Mouse (Mus musculus) cerebellum, postnatal 10 days (tissue): ENCODE results near the gene Gnb5.
A peak's percentile ranks its signal among the peaks of the same experiment; 100 is the strongest.

ENCODE experiments used
- DNase-seq, 2 experiments: peaks; one replicate each; pipeline ENCODE4 v3.0.0; 2021; ENCODE audit warnings: mixed read lengths in 2 of 2

Gene Gnb5

DNA sequence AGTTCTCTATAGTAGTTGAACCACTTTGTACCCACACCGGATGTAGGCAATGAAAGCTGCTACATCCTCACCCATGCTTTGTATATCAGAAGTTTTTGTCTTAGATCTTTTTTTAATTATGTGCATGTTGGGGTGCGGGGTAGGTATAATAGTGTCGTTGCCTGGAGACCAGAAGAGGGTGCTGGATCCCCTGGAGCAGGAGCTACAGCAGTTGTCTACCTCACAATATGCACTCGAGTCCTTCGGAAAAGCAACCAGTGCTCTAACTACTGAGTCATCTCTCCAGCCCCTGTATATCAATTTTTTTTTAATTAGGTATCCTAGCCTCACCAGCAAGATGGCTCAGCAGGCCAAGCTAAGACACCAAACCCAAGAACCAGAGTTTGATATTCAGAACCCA is 927 bp downstream of the Gnb5 start:
- DNase-seq = no peak

GRCm38 (mm10) chr9:75308621-75309020 is 2.5 kb downstream of the Gnb5 start:
- no peak for DNase-seq

DNA sequence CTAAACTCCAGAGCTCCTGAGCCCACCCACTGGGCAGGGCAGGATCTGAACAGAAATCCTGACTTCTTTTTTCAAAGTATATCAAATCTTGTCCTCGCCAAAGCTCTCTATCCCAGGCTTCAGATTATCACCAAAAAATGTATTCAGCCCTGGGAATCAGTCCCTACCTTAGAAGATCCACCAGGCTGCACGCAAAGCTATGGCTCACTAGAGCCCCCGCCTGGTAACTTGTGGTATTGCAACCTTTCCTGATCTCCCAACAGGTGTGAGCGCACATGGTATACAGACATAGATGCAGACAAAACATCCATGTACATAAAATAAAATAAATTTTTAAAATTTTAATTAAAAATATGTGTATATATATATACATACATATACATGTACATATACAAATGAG is 5.9 kb downstream of the Gnb5 start:
- DNase-seq = peak; percentile 94 to 98

DNA sequence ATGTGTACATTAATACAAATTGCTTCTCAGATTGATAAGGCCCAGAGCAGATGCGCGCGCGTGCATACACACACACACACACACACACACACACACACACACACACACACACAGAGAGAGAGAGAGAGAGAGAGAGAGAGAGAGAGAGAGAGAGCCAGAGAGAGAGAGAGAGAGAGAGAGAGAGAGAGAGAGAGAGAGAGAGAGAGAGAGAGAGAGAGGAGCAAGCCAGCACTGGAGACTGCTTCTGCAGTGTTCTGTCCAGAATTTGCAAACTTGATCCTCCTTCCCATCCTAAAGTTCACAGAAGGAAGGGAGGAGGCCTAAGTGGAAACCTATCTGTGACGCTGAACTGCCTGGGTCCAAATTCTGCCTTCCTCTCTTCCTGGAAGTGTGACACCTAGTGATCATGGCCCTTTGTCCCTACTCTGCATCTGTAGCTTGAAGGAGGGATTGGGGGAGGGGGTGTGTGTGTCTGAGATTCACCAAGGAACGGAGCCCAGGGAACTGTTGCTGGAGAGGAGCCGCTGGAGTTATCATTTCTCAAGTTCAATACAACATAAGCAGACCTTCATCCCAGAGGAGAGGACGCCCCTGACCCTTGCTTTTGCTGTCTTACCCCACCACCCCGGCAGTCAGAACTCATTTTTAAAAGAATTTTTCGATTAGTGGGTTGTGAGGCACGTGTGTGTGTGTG is 7.2 kb downstream of the Gnb5 start:
- peak; percentile 46 to 59 for DNase-seq

DNA sequence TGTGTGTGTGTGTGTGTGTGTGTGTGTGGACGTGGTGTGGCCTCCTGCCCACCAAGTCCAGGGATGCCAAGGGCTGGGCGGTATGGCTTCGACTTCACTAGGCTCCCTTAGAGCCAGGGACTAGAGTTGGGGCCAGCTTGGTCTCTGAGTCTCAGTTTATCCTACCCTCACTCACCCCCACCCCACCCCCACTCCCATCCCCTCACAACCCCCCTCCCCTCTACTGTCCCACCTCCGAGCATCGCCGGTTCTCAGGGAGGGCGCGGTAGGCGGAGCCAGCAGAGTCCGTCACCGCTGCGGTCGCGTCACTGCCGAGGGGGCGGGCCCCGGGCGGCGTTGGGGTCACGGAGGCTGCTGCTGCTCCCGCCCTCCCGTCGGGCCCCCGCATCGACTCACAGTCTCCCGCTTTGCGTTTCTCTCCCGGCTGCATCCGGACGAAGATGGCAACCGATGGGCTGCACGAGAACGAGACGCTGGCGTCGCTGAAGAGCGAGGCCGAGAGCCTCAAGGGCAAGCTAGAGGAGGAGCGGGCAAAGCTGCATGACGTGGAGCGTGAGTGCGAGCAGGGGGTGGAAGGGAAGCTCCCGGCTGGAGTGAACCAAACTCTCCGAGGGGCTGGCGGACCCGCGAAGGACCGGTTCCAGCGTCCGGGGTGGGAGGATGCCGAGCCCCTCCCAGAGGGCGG is 7.9 kb downstream of the Gnb5 start:
- DNase-seq = peak; percentile 94 to 95

DNA sequence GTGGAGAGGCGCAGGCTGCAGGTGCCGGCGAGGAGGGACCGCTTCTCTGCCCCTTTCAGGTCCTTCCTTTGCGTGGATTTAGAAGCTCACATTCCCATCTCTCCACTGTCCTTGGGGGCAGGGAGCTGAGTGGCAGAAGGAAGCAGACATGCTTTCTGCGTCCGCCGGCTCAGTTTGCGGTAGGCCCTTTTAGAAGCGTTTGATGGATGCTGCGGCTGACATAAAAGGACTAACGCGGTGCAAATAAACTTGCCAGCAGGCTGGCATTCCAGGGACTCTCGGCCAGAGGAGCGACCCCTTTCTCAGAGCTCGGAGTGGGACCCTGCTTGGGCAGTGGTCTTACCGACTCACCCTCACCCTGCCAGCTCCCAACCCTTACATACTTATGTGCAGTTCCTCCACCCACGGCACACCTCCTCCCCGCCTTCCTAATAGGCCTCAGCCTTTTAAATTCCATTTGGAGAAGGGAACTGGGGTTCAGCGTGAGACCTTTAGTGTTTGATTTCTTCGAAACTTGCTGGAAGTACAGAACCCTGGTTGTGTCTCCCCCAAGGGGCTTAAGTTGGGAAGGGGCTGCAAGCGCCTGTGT is 8.5 kb downstream of the Gnb5 start:
- no peak for DNase-seq

GRCm38 (mm10) chr9:75315238-75315637 is 9.2 kb downstream of the Gnb5 start:
- DNase-seq = no peak

DNA sequence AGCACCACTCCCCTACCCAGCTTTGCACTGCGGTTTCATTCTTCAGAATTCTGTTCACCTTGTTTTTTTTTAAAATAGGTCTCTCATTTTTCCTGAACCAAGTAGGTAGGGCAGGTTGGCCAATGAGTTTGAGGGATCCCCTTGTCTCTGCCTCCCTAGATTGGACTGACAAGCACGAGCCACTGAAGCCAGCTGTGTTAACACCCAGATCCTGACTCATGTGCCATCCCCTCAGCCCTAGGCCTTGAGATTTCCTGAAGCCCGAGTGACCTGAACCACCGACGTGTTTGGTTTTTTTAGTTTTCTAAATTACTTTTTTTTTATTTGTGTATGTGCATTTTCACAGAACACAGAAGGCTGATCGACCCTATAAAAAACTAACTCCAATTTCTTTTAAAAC is 10.7 kb downstream of the Gnb5 start:
- no peak for DNase-seq

GRCm38 (mm10) chr9:75318196-75318595 is 12.1 kb downstream of the Gnb5 start:
- DNase-seq = no peak

DNA sequence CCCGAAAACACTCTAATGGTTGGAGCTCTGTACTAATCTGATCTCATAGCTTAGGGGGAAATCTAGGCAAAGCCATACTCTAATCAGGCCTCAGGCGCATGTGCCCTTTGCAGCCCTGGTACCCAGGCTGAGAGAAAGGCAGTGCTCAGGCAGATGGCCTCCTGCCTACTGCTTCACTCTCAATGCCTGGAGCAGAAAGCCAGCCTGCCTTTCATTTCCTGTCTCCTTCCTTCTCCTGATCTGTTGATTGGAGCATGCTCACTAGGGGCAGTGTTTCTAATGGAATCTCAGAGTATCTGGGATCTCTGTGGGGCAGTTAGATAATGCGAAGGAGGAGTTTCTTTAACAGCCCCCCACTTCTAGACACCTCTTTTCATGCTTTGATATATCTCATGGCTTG is 13.3 kb downstream of the Gnb5 start:
- peak; percentile 53 to 62 for DNase-seq

GRCm38 (mm10) chr9:75322099-75322885 is 16.2 kb downstream of the Gnb5 start:
- peak; percentile 50 to 52 for DNase-seq

GRCm38 (mm10) chr9:75328047-75328446 is 22.0 kb downstream of the Gnb5 start:
- no peak for DNase-seq

DNA sequence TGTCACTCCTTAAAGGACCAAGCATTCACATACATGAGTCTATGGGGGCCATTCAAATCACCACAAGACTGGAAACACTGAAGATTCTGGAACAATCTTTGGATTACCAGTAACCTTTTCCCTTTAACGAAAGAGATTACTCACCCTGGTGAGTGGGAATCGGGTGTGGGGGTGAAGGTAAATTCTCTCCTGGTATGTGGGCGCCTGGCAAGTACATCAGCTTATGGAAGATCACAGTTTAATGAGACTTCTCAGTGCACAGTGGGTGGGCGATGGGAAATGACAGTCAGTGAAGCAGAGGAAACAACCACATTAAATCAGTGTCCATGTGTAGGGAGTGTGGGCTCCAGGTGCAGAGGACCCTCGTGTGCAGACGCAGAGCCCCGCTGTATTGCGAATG is 24.7 kb downstream of the Gnb5 start:
- no peak for DNase-seq

- no peak for DNase-seq
Measured at GRCm38 (mm10) chr9:75334440-75334839, 28.4 kb downstream of the Gnb5 start.

DNA sequence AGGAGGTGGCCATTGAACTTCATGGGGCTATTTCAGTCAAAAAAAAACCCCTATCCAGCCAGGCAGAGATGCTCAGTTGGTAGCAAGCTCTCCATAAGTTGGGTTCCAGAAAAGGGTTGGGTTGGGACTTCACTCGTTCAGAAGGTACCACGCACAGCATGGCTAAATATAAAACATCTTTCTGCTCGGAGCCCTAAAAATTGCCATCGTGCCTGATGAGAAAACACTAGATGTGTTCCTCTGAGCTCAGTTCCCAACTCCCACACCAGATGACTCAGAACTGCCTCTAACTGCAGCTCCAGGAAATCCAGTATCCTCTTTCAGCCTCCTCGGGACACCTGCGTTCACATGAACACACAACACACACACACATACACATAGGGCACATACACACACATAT is 31.9 kb downstream of the Gnb5 start:
- no peak for DNase-seq

DNA sequence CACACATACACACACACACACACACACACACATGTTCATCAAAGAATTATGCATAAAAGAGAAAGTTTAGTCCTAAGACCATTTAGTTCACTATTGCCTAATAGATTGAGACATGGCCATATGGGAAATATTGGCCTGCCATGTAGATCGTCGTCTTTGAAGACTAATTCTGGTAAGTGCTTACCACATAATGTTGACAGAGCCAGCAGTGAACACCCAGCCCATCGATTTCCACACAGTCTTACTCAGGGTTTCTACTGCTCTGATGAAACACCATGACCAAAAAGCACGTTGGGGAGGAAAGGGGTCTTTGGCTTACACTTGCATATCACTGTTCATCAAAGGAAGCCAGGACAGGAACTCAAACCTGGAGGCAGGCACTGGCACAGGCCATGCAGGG is 36.3 kb downstream of the Gnb5 start:
- no peak for DNase-seq

- DNase-seq = no peak
Measured at GRCm38 (mm10) chr9:75347458-75347857, 41.4 kb downstream of the Gnb5 start, which contains the start of gene Bcl2l10. Gene Bcl2l10, plus strand, starts transcription at chr9:75347758.

DNA sequence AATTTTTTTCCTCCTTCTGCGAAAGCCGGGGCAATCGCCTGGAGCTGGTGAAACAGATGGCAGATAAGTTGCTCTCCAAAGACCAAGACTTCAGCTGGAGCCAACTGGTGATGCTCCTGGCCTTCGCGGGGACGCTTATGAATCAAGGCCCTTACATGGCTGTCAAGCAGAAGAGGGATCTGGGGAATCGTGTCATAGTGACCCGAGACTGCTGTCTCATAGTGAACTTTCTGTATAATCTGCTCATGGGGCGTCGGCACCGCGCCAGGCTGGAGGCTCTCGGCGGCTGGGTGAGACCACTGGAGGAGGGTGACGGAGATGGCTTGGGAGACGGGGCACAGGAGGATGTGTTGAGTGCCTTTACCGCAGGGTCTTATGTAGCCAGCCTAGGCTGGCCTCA is 42.0 kb downstream of the Gnb5 start:
- DNase-seq = peak; percentile 11 to 16

DNA sequence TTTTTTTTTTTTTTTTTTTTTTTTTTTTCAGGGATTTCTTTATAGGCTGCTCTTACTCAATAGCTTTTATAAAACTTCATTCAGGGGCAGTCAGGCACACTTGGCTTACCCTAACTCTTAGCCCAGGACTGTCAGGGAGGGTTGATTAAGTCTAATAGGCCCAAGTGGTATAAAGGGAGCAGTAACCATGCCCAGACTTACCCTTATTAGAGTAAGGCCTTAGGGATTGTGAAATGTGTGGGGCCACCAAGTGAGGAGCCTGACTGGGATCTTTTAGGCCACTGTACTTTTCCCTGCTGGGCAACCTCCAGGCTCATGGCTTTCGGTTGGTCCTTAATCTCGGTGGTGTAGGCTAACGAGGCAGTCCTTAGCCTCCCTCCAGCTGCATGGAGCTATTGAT is 42.6 kb downstream of the Gnb5 start:
- no peak for DNase-seq

- no peak for DNase-seq
Measured at GRCm38 (mm10) chr9:75353094-75353493, 47.0 kb downstream of the Gnb5 start.

DNA sequence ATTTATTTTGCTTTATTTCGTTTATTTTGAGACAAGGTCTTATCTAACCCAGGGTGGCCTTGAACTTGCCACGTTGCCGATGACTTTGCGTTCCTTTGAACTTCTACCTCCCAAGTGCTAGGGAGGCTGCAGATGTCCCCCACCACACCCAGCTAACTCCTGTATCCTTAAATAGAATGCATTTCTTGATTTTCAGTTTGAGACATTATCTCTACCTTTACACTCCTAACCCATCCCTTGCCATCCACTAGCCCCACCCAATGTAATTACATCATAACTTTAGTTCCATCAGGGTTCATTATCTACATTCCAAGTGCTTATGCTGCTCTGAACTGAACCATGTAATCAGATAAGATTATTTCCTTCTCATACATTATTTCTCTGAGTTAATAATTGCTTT is 49.7 kb downstream of the Gnb5 start:
- DNase-seq = no peak

DNA sequence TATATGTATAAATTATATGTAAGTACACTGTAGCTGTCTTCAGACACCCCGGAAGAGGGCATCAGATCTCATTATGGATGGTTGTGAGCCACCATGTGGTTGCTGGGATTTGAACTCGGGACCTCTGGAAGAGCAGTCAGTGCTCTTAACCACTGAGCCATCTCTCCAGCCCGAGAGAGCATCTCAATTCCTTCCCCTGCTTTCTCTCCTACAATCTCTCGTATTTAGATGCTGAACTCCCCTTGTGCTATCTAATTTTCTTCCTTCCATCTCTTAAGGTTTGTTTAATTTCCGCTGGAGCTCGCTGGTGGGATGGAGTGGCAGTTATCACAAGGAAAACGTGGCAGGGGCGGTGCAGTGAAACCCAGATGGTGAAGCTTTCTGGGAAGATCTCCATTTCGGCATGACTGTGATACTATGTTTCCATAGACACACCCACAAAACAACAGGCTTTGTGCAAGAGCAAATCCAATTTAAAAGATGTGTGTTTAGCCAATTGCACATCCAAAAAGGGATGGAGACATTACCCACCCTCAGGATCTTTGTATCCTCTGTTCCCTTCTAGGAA is 51.1 kb downstream of the Gnb5 start:
- no peak for DNase-seq

GRCm38 (mm10) chr9:75361699-75362098 is 55.6 kb downstream of the Gnb5 start:
- DNase-seq = peak; percentile 93 to 95
